Mouse (Mus musculus) spleen, postnatal 10 days (tissue): Measurements from ENCODE around the gene Krtap15.

Source experiments
- DNase-seq, 2 experiments: peaks; one replicate each; pipeline ENCODE4 v3.0.0; 2021 to 2022; ENCODE audit warnings: low spot score in 2 of 2

Gene Krtap15

GRCm38 (mm10) chr16:88820066-88820465, at the start of gene Krtap15:
Krtap15 (plus strand) TSS chr16:88820215.
- no peak for DNase-seq

- DNase-seq = no peak
Observed at GRCm38 (mm10) chr16:88774106-88774505, 45.9 kb upstream of the Krtap15 start, which contains the start of gene 2310057N15Rik. 2310057N15Rik (minus strand) TSS chr16:88774206.

- no peak for DNase-seq
Observed at GRCm38 (mm10) chr16:88777596-88777995, 42.4 kb upstream of the Krtap15 start, which contains the start of gene Gm5965. Gm5965 (plus strand) TSS chr16:88777896.

DNA sequence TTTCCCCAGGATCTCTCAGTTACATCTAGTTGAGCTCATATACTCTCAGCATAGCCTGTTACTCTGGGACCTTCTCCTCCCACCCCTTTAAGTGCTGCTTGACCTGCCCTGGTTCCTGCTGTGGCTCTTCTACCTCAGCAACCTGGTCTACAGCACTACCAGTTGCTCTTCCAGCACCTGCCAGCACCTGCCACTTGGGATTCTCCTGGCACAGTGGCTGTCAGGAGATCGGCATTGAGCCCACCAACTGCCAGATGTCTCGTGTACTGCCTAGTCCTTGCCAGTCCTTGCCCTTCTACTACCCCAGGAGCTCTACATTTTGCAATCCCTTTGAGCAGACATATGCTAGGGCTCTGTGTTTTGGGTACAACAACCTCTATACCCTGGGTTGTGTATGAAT, 33.2 kb upstream of the Krtap15 start:
- DNase-seq = no peak

- DNase-seq = no peak
Observed at GRCm38 (mm10) chr16:88811827-88812226, 8.2 kb upstream of the Krtap15 start, which contains the start of gene Gm20741. Gm20741 (minus strand) TSS chr16:88812220.

- DNase-seq = no peak
Observed at GRCm38 (mm10) chr16:88823736-88824135, 3.7 kb downstream of the Krtap15 start.

DNA sequence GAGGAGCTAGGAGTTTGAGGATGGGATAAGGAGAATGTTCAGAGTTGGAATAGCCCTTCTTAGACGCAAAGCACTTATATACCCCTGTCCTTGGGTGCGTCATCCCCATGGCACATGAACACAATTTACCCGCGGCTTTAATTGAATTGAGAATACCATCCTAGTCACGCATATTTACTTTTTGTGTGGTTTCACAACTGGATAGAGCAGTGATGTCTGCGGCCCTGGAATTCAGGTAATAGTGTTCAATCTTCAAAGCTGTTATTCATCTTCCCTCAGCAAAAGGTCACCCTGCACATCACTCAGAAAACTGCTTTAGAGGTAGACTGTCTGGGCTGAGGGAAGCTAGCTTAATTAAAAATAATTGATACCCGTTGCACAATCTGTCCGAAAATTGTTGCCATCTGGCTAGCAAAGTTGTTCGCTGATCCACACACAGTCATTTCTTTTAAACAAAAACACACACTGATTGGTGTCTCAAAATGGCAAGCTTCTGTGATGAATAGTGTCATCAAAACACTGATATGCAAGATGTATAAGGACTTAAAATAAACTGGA, 6.2 kb downstream of the Krtap15 start, which contains the start of gene Krtap14:
TSS of gene Krtap14 (minus strand) at position 51 of the 558 bp plus-strand sequence.
- no peak for DNase-seq

DNA sequence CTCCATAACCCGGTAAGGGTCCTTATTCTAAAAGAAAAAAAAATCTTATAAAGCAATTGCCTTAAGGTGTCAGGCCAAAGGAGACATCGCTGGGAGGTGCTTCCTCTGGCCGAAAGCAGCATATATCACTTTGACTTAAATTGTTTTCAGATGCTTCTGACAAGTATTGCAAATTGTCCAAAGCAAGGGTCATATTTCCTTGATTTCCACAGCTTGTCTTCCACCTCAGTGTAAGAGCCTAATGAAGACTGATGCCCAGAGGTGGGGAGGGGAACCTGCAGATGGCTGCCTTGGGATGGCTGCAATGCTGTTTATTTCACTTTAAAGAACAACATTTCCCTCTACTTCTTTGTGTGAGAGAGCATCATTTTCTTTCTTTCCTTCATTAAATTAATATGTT, 7.0 kb downstream of the Krtap15 start:
- no peak for DNase-seq

DNA sequence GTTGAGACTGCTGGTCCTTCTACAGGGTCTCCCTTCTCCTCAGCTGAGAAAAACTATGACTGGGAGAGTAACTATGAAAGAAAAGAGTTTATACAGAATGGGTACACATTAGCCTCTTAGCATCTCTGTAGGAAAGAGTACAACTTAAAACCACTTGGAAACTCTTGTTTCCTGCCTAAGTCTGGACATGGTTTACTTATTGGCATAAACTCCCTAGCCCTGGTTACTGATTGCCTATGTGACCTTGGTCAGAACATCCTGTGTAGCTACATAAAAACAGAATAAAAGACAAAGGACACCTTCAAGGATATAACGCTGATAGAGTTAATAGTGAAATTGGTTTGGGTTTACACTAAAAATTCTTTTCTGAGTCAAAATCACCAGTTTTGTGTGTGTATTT, 27.3 kb downstream of the Krtap15 start:
- no peak for DNase-seq

- no peak for DNase-seq
Observed at GRCm38 (mm10) chr16:88848558-88848957, 28.5 kb downstream of the Krtap15 start.

DNA sequence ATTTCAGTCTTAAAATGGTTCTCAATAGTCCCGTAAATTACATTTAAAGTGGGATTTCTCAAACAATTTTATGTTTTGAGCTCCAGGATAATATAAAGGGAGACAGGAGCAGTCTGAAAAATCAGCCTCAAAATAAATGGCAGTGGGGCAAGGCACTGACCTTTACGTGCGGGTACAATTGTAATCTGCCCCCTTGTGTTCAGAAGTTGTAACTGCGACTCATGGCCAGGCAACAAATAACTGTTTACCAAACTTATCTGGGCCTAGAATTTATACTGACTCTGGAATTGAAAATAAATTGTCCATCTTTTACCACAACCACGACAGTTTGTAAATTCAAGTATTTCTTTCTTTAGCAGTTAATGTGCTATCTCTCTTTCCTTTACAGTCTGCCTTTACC, 31.4 kb downstream of the Krtap15 start:
- DNase-seq = no peak

GRCm38 (mm10) chr16:88864887-88865407, 44.9 kb downstream of the Krtap15 start:
- DNase-seq = no peak

DNA sequence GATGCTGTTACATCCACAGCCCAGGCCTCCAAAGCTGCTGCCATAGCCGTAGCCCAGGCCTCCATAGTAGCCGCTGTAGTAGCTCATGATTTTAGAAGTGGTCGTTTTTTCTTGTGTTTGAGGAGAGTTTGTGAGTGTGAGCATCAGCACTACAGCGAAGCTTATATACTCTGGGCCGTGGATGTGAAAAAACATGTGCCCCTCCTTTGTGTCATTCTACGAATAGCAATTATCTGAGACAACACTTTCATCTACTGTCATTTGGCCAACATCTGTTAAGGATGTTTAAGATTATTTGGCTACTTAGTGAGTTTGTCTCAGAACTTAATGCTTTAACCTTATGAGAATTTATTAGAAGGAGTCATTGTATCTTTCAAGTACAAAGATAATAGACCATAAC, 49.3 kb downstream of the Krtap15 start, which contains the start of gene Krtap19-1:
TSS of gene Krtap19-1 (minus strand) at position 101 of the 400 bp plus-strand sequence.
- no peak for DNase-seq

DNA sequence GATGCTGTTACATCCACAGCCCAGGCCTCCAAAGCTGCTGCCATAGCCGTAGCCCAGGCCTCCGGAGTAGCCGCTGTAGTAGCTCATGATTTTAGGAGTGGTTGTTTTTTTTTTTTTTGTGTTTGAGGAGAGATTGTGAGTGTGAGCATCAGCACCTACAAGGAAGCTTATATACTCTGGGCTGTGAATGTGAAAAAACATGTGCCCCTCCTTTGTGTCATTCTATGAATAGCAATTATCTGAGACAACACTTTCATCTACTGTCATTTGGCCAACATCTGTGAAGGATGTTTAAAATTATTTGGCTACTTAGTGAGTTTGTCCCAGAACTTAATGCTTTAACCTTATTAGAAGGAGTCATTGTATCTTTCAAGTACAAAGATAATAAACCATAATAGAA, 54.2 kb downstream of the Krtap15 start, which contains the start of gene Krtap19-2:
TSS of gene Krtap19-2 (minus strand) at position 101 of the 400 bp plus-strand sequence.
- no peak for DNase-seq

DNA sequence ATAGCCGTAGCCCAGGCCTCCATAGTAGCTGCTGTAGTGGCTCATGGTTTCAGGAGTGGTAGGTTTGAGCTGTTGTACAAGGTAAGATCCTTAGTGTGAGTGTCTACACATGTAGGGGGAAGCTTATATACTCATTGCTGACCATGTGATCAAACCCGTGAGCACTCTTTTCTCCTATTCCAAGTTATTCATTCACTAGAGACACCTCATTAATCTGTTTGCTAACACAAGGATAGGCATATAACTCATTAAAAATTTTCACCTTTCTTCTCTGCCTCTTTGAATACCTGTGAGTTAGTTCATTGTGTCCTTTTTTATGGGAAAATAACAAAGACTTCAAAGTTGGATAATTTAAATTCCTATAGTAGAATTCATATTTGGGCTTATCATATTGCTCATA, 57.9 kb downstream of the Krtap15 start, which contains the start of gene Krtap19-3:
TSS of gene Krtap19-3 (minus strand) at position 101 of the 400 bp plus-strand sequence.
- DNase-seq = no peak
